Mouse (Mus musculus): ENCODE measurements around the gene Clca2.

Gene Clca2

GRCm38 (mm10) chr3:145099291-145099690 is at the start of gene Clca2:
TSS of gene Clca2 (minus strand) at chr3:145099443.
- no peak for DNase-seq

GRCm38 (mm10) chr3:145147952-145148351 is 48.7 kb upstream of the Clca2 start:
- no peak for DNase-seq

- DNase-seq, result no peak
Measured at GRCm38 (mm10) chr3:145147483-145147882, 48.2 kb upstream of the Clca2 start.

GRCm38 (mm10) chr3:145146871-145147270 is 47.6 kb upstream of the Clca2 start:
- DNase-seq, result no peak

GRCm38 (mm10) chr3:145143856-145144255 is 44.6 kb upstream of the Clca2 start:
- DNase-seq, result no peak

GRCm38 (mm10) chr3:145142925-145143324 is 43.7 kb upstream of the Clca2 start:
- DNase-seq, result no peak

- no peak for DNase-seq
Measured at GRCm38 (mm10) chr3:145140236-145140635, 41.0 kb upstream of the Clca2 start.

GRCm38 (mm10) chr3:145131210-145131868 is 32.1 kb upstream of the Clca2 start:
- no peak for DNase-seq

- DNase-seq, result no peak
Measured at GRCm38 (mm10) chr3:145129356-145129755, 30.1 kb upstream of the Clca2 start.

- DNase-seq, result no peak
Measured at GRCm38 (mm10) chr3:145126618-145127017, 27.4 kb upstream of the Clca2 start.

GRCm38 (mm10) chr3:145119425-145119824 is 20.2 kb upstream of the Clca2 start:
- no peak for DNase-seq

GRCm38 (mm10) chr3:145119002-145119358 is 19.7 kb upstream of the Clca2 start:
- DNase-seq, result no peak

GRCm38 (mm10) chr3:145118254-145119001 is 19.2 kb upstream of the Clca2 start, which contains the start of gene Odf2l:
TSS of gene Odf2l (plus strand) at chr3:145118588.
- peak; percentile 97 for DNase-seq

GRCm38 (mm10) chr3:145117637-145118036 is 18.4 kb upstream of the Clca2 start:
- DNase-seq, result no peak

- DNase-seq, result no peak
Measured at GRCm38 (mm10) chr3:145115169-145115568, 15.9 kb upstream of the Clca2 start.

GRCm38 (mm10) chr3:145105773-145106504 is 6.7 kb upstream of the Clca2 start:
- DNase-seq, result no peak

GRCm38 (mm10) chr3:145105076-145105772 is 6.0 kb upstream of the Clca2 start:
- DNase-seq, result no peak

- no peak for DNase-seq
Measured at GRCm38 (mm10) chr3:145103770-145104169, 4.5 kb upstream of the Clca2 start.

- DNase-seq, result no peak
Measured at GRCm38 (mm10) chr3:145103321-145103720, 4.1 kb upstream of the Clca2 start.

- no peak for DNase-seq
Measured at GRCm38 (mm10) chr3:145101891-145102555, 2.8 kb upstream of the Clca2 start.

GRCm38 (mm10) chr3:145087857-145088598 is 11.2 kb downstream of the Clca2 start:
- DNase-seq, result no peak

- DNase-seq, result no peak
Measured at GRCm38 (mm10) chr3:145086180-145086579, 13.1 kb downstream of the Clca2 start.
